Mouse (Mus musculus): ENCODE results near the gene Rae1.

Gene Rae1

DNA sequence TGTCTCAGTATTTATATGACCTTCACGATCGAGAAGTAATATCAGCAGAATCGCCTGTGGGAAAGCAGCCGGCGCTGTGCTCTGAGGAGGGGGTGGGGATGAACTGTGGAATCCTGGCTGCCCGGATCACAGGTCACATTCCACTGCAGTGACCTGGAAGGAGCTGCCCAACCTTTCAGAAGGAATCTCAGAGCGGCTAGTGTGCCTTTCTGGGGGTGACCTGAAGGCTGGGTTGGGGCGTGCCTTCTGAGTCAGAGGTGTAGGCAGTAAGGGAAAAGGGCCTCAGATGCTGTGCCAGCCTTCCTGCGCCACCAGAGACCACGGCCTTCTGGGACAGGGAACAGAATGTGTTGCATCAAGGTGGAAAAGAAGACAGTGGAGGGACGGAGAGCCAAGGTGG lies 34.7 kb upstream of the Rae1 start:
- no peak for TF ChIP-seq NANOG (IDR thresholded peaks at IDR 0.05; ENCODE audit: borderline replicate concordance, low read length)
- Histone ChIP-seq H3K36me3 (ENCODE audit: insufficient read depth, low read length) (no peaks in the 10 kb centered on the region), H3K9me3 (ENCODE audit: low read length) (peaks cover 4% of the 10 kb centered on the region), H3K4me1 (replicated peaks; ENCODE audit: low read depth, low read length) (no peaks in the 10 kb centered on the region; the same call in 1 of the 2 replicates), H3K27me3 (ENCODE audit: insufficient read depth, low read length) (peaks cover 29% of the 10 kb centered on the region), H3K4me3 (replicated peaks; ENCODE audit: low read length) (no peak overlapping the region)

DNA sequence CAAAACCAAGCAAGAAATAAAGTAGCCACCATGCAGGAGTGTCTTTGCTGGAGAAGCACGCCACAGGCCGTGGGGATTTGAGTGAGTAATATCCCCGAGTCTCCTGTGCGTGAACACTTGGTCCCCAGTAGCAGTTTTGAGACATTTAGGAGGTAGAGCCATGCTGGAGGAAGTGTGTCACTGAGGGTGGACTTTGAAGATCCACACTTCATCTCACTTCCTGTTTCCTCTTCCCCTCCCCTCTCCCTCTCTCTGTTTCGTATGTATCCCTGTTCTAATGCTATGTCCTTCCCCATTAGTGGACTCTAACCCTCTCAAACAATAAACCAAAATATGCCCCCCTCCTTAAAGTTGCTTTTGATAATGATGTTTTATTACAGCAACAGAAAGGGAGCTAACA lies 33.4 kb upstream of the Rae1 start:
- Histone ChIP-seq H3K27me3 (ENCODE audit: insufficient read depth, low read length) (peaks cover 24% of the 10 kb centered on the region), H3K4me3 (replicated peaks; ENCODE audit: low read length) (no peak overlapping the region), H3K36me3 (ENCODE audit: insufficient read depth, low read length) (no peaks in the 10 kb centered on the region), H3K4me1 (replicated peaks; ENCODE audit: low read depth, low read length) (no peaks in the 10 kb centered on the region; the same call in 1 of the 2 replicates), H3K9me3 (ENCODE audit: low read length) (no peaks in the 10 kb centered on the region)
- TF ChIP-seq POU5F1 (IDR thresholded peaks at IDR 0.05; ENCODE audit: borderline replicate concordance, low read length) (no peak), NANOG (IDR thresholded peaks at IDR 0.05; ENCODE audit: borderline replicate concordance, low read length) (no peak), CTCF (conservative IDR thresholded peaks at IDR 0.05; ENCODE audit: low read length) (no peak)

DNA sequence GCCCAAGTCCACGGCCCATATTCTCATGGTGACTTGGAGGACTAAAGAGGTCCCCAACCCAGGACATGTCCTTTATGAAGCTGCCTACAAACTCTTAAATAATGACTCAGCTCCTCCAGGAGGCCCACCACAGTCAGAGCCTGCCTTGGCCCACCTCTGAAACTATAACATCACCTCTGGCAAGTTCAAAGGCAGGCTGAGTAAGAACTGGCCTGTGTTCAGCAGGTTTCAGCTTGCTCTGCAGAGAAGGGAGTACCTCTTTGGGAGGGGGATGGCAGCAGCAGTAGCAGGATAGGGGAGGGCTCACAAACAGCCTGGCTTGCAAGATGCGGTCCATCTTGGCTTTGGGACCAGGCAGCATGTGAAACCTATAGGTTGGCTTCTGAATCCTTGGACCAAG lies 28.1 kb upstream of the Rae1 start:
- Histone ChIP-seq H3K4me3 (replicated peaks; ENCODE audit: low read length) (no peak overlapping the region), H3K36me3 (ENCODE audit: insufficient read depth, low read length) (no peaks in the 10 kb centered on the region)

DNA sequence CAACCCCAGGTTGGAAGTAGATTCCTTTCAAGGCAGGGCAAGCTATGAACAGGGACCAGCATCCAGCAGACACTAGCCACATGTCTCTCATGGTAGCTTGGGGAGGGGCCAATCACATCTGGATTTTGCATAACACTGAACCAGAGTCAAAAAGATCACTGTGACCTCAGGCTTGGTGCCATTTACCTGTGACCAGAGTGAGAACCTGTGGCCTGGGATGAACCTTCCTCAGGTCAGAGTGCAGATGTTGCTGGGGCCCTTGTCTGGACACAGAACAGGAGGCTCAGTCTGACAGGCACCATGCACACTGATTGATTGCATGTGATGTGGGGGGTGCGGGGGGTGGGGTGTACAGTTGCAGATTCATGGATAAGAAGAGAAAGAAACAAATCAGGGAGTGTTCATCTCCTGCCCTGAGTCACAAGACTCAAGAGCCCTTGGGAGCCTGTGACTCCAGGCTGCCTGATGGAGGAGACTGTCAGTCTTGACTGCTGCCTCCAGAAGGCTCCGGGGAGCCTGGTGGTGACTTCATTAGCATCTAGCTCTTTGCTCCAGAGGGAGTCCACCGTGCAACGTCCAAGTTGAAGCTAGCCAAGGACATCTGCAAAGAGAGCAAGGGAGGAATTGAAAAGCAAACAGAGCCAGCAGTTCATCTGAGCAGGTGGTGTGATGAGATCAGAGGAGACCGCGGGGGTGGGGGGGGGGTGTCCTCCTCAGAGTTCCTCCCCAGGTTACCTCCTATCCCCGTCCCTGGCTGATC lies 25.9 kb upstream of the Rae1 start:
- no peaks in the 10 kb centered on the region for H3K9me3 ChIP-seq (ENCODE audit: low read length)
- no peak for TF ChIP-seq NANOG (IDR thresholded peaks at IDR 0.05; ENCODE audit: borderline replicate concordance, low read length)
- no peak for TF ChIP-seq POU5F1 (IDR thresholded peaks at IDR 0.05; ENCODE audit: borderline replicate concordance, low read length)
- no peaks in the 10 kb centered on the region for H3K36me3 ChIP-seq (ENCODE audit: insufficient read depth, low read length)
- peaks cover 31% of the 10 kb centered on the region for H3K27me3 ChIP-seq (ENCODE audit: insufficient read depth, low read length)
- no peak overlapping the region for H3K4me3 ChIP-seq (replicated peaks; ENCODE audit: low read length)
- H3K4me1 ChIP-seq (replicated peaks; ENCODE audit: low read depth, low read length): peaks cover 32% of the 10 kb centered on the region

More for the DNA sequence above, 28.1 kb upstream of the Rae1 start:
- TF ChIP-seq POU5F1 (IDR thresholded peaks at IDR 0.05; ENCODE audit: borderline replicate concordance, low read length) (no peak), NANOG (IDR thresholded peaks at IDR 0.05; ENCODE audit: borderline replicate concordance, low read length) (no peak), CTCF (conservative IDR thresholded peaks at IDR 0.05; ENCODE audit: low read length) (no peak)
- H3K27me3 ChIP-seq (ENCODE audit: insufficient read depth, low read length): peaks cover 19% of the 10 kb centered on the region
- no peaks in the 10 kb centered on the region for H3K9me3 ChIP-seq (ENCODE audit: low read length)
- peaks cover 19% of the 10 kb centered on the region for H3K4me1 ChIP-seq (replicated peaks; ENCODE audit: low read depth, low read length)

DNA sequence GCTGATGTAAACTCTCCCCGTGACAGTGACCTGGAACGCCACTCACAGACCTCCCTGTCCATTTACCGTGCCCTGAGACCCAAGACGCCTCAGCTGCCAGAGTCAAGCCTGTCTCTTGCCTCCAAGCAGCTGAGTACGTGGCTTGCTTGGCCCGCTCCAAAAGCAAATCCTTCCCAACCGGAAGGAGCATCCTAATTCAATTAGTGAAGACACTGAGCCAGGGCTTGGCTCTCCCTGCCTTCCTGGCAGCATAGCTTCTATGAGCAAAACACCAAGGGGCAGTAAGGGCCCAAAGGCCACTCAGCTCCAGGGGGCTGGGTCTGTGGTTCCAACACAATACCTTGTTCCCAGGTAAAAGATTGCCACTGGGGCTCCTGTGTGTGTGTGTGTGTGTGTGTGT lies 25.2 kb upstream of the Rae1 start:
- peaks cover 32% of the 10 kb centered on the region for H3K4me1 ChIP-seq (replicated peaks; ENCODE audit: low read depth, low read length)
- H3K36me3 ChIP-seq (ENCODE audit: insufficient read depth, low read length): no peaks in the 10 kb centered on the region
- H3K9me3 ChIP-seq (ENCODE audit: low read length): no peaks in the 10 kb centered on the region
- TF ChIP-seq CTCF (conservative IDR thresholded peaks at IDR 0.05; ENCODE audit: low read length): no peak
- no peak for TF ChIP-seq POU5F1 (IDR thresholded peaks at IDR 0.05; ENCODE audit: borderline replicate concordance, low read length)
- TF ChIP-seq NANOG (IDR thresholded peaks at IDR 0.05; ENCODE audit: borderline replicate concordance, low read length): no peak
- no peak overlapping the region for H3K4me3 ChIP-seq (replicated peaks; ENCODE audit: low read length)
- peaks cover 31% of the 10 kb centered on the region for H3K27me3 ChIP-seq (ENCODE audit: insufficient read depth, low read length)

DNA sequence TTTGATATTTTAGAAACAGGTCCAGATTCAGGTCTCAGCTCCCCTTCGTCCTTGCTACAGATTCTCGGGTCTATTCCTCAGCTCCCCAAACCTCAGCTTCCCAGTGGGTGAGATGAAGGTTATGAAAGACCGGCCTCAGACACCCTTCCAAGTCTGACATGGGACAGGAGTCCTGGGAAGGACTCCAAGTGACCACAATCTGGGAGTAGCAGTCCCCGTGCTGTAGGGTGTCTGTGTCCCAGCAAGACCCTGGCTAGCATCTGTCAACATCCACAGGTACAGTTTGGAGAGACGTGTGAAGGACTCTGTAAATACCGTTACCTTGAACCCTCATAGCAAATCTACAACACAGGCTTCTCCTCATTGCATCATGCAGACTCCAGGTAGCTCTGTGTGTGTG lies 24.8 kb upstream of the Rae1 start:
- peaks cover 4% of the 10 kb centered on the region for H3K9me3 ChIP-seq (ENCODE audit: low read length)
- H3K36me3 ChIP-seq (ENCODE audit: insufficient read depth, low read length): no peaks in the 10 kb centered on the region
- peaks cover 35% of the 10 kb centered on the region for H3K27me3 ChIP-seq (ENCODE audit: insufficient read depth, low read length)
- TF ChIP-seq NANOG (IDR thresholded peaks at IDR 0.05; ENCODE audit: borderline replicate concordance, low read length): no peak
- TF ChIP-seq CTCF (conservative IDR thresholded peaks at IDR 0.05; ENCODE audit: low read length): no peak
- no peak for TF ChIP-seq POU5F1 (IDR thresholded peaks at IDR 0.05; ENCODE audit: borderline replicate concordance, low read length)
- no peak overlapping the region for H3K4me3 ChIP-seq (replicated peaks; ENCODE audit: low read length)
- peaks cover 32% of the 10 kb centered on the region for H3K4me1 ChIP-seq (replicated peaks; ENCODE audit: low read depth, low read length)

DNA sequence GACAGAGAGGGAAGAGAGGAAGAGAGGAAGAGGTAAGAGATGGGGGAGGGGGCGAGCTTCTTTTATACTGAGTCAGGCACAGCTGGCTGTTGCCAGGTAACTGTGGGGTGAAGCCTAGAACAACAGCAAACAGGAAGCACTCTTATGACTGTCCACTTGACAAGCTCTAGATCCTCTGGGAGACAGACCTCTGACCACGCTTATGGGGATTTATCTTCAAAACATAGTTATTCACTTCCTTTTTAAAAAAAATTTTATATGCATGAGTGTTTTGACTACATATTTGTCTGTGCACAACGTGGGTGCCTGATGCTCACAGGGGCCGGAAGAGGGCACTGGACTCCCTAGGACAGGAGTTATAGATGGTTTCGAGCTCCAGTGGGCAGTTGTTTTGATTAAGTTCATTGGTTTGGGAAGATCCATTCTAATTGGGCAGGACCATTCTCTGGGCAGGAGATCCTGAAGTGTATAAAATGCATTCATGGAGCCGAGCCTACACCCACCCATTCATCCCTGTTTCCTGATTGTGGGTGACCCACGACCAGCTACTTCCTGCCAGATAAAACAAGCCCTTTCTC lies 23.2 kb upstream of the Rae1 start:
- Histone ChIP-seq H3K4me1 (replicated peaks; ENCODE audit: low read depth, low read length) (peaks cover 32% of the 10 kb centered on the region), H3K36me3 (ENCODE audit: insufficient read depth, low read length) (no peaks in the 10 kb centered on the region), H3K9me3 (ENCODE audit: low read length) (peaks cover 5% of the 10 kb centered on the region), H3K27me3 (ENCODE audit: insufficient read depth, low read length) (peaks cover 38% of the 10 kb centered on the region), H3K4me3 (replicated peaks; ENCODE audit: low read length) (peak overlapping the region; percentile 56; the same call in 1 of the 2 replicates)
- TF ChIP-seq NANOG (IDR thresholded peaks at IDR 0.05; ENCODE audit: borderline replicate concordance, low read length): no peak
- no peak for TF ChIP-seq POU5F1 (IDR thresholded peaks at IDR 0.05; ENCODE audit: borderline replicate concordance, low read length)
- TF ChIP-seq CTCF (conservative IDR thresholded peaks at IDR 0.05; ENCODE audit: low read length): no peak

DNA sequence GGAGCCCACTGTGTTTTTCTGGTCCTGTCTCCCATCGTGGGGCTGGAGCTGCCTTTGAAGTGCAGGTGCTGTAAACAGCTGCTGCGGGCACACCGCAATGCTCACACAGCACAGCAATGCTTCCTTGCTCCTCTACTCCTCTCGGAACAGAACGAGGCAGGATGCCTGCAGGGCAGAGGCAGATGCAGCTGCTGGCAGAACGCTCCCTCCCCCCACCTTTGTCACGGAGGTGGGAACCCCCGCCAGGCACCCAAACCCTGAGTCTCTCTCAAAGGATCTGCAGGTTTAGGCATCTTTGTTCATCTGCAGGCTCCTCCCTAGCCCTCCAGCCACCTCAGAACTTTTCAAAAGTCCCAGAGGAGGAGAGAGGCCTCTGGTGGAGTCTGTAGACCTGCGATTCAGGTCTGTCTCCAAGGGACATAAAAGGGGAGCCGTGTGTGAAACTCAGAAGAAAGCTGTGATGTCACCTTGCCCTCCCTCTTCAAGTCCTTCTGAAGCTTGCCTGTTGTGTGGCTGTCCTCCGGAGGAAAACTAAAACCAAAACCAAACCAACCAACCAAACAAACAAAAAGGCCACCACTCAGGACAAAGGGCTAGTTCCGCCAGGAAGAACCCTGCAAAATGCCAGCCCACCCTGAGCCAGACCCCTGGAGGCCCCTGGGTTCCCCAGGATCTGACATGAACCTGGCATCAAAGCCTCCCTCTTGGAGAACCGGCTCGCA lies 22.3 kb upstream of the Rae1 start, which contains the start of gene Spo11:
Gene Spo11 (plus strand): TSS at position 292 of the 722 bp plus-strand sequence.
- TF ChIP-seq POU5F1 (IDR thresholded peaks at IDR 0.05; ENCODE audit: borderline replicate concordance, low read length) (no peak), CTCF (conservative IDR thresholded peaks at IDR 0.05; ENCODE audit: low read length) (no peak), NANOG (IDR thresholded peaks at IDR 0.05; ENCODE audit: borderline replicate concordance, low read length) (no peak)
- peaks cover 38% of the 10 kb centered on the region for H3K27me3 ChIP-seq (ENCODE audit: insufficient read depth, low read length)
- H3K4me3 ChIP-seq (replicated peaks; ENCODE audit: low read length): peak within 1 kb of the TSS; percentile 56
- H3K9me3 ChIP-seq (ENCODE audit: low read length): peaks cover 5% of the 10 kb centered on the region
- no peaks in the 10 kb centered on the region for H3K36me3 ChIP-seq (ENCODE audit: insufficient read depth, low read length)
- peaks cover 32% of the 10 kb centered on the region for H3K4me1 ChIP-seq (replicated peaks; ENCODE audit: low read depth, low read length)
